Mouse (Mus musculus) kidney, adult 2 months (tissue): ENCODE measurements around the gene Necab2.

Experiments
- CTCF ChIP-seq: fragments of 200-500 bp; conservative IDR thresholded peaks from 2 replicates; pipeline ENCODE4 v1.5.1; 2011; ENCODE audit warnings: low read depth, mild to moderate bottlenecking, control low read depth, low read length, moderate library complexity, mixed read lengths; ENCODE audit not compliant: insufficient read depth, insufficient read length
- POLR2A ChIP-seq: fragments of 200-500 bp; IDR thresholded peaks from one replicate; pipeline ENCODE4 v1.6.1; 2011; ENCODE audit warnings: low read depth, low read length, control low read depth

DNA sequence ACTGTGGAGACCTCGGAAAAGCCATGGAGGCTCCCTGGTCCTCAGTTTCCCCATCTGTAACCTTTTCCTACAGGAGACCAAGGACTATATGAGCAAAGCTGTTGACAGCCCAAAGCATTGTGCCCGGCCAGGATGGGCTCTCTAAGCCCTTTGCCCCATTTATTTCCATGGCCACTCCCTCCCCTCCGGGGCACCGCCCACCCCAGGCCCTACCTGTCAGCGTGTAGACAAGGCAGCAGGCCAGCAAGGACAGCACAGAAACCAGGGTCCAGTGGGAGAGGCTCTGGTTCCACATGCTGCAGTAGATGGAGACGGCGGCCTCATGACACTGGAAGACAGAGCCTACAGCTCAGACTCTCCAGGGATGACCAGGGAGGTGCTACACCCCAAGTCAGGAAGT, 40.6 kb downstream of the Necab2 start:
- TF ChIP-seq POLR2A (no peak), CTCF (no peak)
